Mouse (Mus musculus): Measurements from ENCODE around the gene Fyn.

- TF ChIP-seq USF1 (IDR thresholded peaks at IDR 0.05; ENCODE audit: low read depth, low read length), result no peak
- TF ChIP-seq E2F4 (IDR thresholded peaks at IDR 0.05; ENCODE audit: insufficient replicate concordance, low read depth, low read length), result no peak
- no peak for TF ChIP-seq CTCF (conservative IDR thresholded peaks at IDR 0.05 in 1 of 2, IDR thresholded peaks at IDR 0.05 in 1 of 2; ENCODE audit: low read depth in 2 of 2, low read length in 2 of 2)
- TF ChIP-seq EP300 (IDR thresholded peaks at IDR 0.05; ENCODE audit: low read length), result no peak
These were observed 195.0 kb downstream of the Fyn start for GRCm38 (mm10) chr10:39563552-39564223.
